Mouse (Mus musculus): ENCODE results near the gene Nkx2-4.

Gene Nkx2-4

GRCm38 (mm10) chr2:147085072-147085870, at the start of gene Nkx2-4:
Gene Nkx2-4, minus strand, starts transcription at chr2:147085445.
- no peak for DNase-seq (ENCODE audit: low spot score)

GRCm38 (mm10) chr2:147127366-147127765, 42.1 kb upstream of the Nkx2-4 start:
- DNase-seq (ENCODE audit: low spot score): no peak

- no peak for DNase-seq (ENCODE audit: low spot score)
Measured at GRCm38 (mm10) chr2:147119736-147120135, 34.5 kb upstream of the Nkx2-4 start.

GRCm38 (mm10) chr2:147086441-147086840, 1.2 kb upstream of the Nkx2-4 start:
- DNase-seq (ENCODE audit: low spot score): no peak

DNA sequence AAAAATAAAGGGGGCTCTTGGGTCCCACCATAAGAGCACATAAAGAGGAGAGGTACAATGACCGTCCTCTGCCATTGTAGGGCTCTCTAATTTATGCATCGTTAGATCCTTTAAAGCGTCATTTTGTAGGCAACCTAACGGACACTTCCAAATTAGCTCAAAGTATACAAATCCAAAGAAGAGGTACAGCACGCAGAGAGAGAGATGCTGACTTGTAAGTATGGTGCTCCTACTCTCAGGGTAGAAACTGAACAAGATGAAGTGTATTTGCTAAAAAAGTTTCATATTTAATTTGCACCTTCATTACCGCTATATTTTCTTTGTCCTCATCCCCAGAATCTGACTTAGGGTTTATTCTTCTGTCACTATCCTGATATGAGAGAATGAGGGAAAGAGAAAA, 692 bp upstream of the Nkx2-4 start:
- no peak for DNase-seq (ENCODE audit: low spot score)

GRCm38 (mm10) chr2:147084366-147085071, 726 bp downstream of the Nkx2-4 start:
- DNase-seq (ENCODE audit: low spot score): no peak

GRCm38 (mm10) chr2:147083471-147084365, 1.5 kb downstream of the Nkx2-4 start:
- DNase-seq (ENCODE audit: low spot score): no peak

GRCm38 (mm10) chr2:147082391-147082790, 2.9 kb downstream of the Nkx2-4 start:
- DNase-seq (ENCODE audit: low spot score): no peak

DNA sequence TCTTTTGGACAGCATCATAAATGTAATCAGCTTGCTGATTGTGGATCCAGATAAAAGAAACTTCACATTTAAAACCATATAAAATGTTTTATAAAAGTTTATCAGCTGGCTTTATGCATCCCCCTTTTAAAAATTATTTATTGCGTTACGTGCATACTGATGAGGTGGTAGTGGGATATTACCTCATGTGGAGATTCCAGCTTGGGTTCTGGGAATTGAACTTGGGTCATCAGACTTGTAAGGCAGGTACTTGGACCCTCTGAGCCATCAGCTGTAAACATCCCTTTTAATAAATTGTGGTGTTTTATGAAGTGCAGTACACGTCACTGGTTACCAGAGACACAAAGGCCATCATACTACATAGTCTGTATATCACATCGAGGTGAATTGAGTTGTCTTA, 10.8 kb downstream of the Nkx2-4 start:
- DNase-seq (ENCODE audit: low spot score): no peak

DNA sequence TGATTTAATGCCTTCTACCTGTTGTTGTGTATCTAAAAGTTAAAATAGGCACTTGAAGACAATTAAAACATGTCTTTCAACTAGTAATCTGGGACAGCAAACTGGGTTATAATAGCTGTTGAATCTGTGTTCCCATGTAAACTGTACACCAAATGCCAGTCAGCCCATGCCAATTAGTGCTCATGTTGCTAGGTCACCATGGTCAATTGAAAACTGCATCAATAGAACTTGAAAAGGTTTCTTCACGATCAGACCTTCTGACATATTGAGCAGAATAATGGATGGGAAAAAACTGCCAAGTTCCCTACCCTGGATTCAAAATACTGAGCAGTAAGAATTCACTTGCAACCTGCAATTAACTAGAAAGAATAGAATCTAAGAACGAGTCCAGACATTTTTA, 11.3 kb downstream of the Nkx2-4 start:
- DNase-seq (ENCODE audit: low spot score): no peak

GRCm38 (mm10) chr2:147070305-147070704, 14.9 kb downstream of the Nkx2-4 start:
- DNase-seq (ENCODE audit: low spot score): no peak

GRCm38 (mm10) chr2:147069077-147069476, 16.2 kb downstream of the Nkx2-4 start:
- DNase-seq (ENCODE audit: low spot score): no peak

DNA sequence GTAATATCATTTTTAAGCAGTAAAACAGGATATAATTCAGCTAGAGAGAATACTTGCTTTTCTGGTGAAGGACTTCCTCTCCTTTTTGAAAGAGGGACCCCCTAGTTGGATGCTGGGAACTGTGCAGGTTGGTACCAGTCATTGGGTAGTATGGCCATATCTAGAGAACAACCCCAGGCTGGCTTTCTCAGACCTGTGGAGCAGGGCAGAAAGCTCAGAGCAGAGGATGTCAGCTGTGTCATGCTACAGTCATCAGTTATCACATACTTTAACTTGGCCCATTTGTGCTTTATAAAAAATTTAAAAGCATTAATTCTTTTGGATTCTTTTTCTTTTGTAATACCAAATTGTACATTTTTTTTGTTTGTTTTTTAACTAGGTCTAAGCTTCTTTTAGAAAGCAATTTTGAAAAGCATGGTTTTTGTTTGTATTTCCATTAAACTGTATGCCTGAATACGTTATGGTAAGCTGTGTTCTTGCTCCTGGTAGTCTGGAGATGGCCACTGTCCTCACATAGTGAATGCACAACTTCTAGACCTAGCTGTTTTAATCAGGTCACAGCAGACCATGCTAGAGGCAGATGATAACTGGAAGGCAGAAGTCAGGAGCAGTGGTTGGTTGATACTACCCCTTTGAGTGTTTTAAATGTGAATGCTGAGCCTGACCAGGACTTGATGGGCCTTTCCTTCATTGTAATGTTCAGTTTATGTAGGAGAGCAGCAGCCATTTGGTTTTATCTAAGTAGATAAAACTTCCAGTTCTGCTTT, 17.6 kb downstream of the Nkx2-4 start:
- DNase-seq (ENCODE audit: low spot score): peak; percentile 26

DNA sequence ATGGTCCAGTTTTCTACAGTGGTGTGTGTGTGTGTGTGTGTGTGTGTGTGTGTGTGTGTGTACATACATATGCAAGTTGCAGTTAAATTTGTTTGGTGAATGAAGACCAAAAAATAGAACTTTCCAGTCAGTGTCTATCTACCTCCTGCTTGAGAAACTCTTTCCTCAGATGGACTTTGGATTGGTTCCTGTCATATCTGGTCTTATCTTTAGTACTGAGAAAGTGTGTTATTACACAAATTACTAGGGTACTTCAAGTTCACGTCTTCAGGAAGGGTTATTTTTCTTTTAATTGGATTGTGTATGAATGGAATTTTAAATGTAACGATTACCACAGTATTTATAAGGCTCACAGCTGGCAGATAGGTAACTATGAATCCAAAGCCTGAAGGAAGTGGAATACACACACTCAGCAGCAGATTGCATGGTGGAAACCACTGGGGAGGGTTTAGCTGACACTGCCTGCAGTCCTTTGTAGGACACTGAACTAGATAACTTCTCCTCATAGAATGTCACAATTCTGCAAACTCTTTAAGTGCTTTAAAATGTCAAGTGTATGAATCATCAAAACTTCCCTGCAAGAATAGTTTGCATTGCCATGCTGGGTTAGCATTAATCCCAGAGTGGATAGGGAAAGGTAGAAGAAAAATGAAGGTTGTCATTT, 31.9 kb downstream of the Nkx2-4 start:
- DNase-seq (ENCODE audit: low spot score): no peak

DNA sequence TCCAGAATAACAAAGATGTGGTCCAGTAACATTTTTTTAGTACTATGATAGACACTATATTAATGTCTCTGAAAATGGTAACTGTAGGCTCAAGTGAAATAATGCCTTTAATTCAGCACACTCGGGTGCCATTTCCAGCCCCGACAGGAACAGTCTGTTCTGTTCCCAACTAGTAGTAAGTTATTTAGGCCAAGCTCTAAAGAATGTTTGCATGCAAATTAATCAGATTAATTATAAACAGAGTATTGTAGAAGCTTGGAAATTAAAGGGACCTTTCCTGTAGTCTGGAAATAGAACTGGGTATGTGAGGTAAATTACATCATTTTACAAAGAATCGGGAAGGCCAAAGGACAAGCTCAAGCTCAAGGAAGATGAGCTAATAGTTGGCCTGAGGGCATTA, 38.2 kb downstream of the Nkx2-4 start:
- DNase-seq (ENCODE audit: low spot score): no peak

DNA sequence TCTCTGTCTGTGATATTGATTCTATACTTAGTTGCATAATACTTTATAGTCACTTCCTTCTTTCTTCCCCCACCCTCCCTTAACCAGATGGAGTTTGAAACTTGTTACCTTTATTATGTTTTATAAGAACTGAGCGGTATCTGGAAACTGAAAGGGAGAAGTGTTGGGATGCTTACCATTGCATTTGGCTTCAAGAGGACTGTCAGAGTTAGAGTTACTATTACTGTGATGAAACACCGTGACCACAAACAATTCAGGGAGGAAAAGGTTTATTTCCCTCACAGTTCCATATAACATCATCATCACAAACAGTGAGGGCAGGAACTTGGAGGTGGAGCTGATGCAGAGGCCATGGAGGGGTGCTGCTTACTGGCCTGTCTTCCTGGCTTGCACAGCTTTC, 49.4 kb downstream of the Nkx2-4 start:
- DNase-seq (ENCODE audit: low spot score): no peak

Measured in c-Kit-positive CD71-positive TER-119-positive erythroid progenitor cells, embryonic 14.5 days (primary cell).